Mouse (Mus musculus): Measurements from ENCODE around the gene Ginm1.

DNA sequence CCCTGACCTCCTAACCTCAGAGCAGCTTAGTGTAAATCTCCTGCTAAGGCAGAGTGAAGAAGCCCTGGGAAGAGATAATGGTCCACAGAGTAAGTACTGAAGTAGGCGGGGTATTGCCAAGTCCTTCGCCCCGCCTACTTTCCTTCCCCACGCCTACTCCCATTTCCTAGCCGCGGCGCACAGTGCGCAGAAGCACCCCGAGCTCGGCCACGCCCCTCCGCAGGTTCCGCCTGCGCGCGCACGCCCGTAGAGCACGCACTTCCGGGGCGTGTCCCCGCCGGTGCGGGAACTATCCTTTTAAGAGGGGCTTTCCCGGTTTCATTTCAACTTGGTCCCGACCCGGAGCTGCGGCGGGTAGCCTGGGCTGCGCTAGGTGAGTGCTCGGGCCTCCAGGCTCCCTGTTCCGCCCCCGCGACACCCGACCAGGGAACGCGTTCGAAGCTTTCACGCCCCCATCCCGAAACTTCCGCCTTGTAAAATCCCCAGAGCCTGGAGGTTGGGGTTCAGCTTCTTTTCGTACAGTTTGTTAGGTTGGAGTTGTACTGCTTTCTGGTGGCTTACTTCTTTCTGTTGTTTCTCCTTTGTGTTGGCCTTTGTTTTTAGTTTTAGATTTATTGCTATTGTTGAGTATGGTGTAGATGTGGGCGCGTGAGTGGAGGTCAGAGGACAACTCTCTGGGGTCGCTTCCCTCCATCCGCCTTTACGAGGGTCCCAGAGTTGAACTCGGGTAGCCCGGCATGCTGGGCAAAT lies 66.7 kb downstream of the Ginm1 start, which contains the start of gene Katna1:
- TF ChIP-seq CTCF (IDR thresholded peaks at IDR 0.05; ENCODE audit: low read depth) (no peak), EP300 (IDR thresholded peaks at IDR 0.05; ENCODE audit: low read depth) (no peak)
